Mouse (Mus musculus) liver, adult (tissue): ENCODE results near the gene Etaa1.

Source experiments
- GATA4 ChIP-seq: IDR thresholded peaks from 2 replicates; pipeline ENCODE4 v1.6.1; 2014; ENCODE audit warnings: mild to moderate bottlenecking, low read length; ENCODE audit not compliant: insufficient replicate concordance

Etaa1 gene

GRCm38 (mm10) chr11:17953231-17954134, at the start of gene Etaa1:
Etaa1 (minus strand) TSS chr11:17953875.
- no peak for TF ChIP-seq GATA4

- TF ChIP-seq GATA4: no peak
These were observed 40.5 kb upstream of the Etaa1 start for GRCm38 (mm10) chr11:17994151-17994550.

DNA sequence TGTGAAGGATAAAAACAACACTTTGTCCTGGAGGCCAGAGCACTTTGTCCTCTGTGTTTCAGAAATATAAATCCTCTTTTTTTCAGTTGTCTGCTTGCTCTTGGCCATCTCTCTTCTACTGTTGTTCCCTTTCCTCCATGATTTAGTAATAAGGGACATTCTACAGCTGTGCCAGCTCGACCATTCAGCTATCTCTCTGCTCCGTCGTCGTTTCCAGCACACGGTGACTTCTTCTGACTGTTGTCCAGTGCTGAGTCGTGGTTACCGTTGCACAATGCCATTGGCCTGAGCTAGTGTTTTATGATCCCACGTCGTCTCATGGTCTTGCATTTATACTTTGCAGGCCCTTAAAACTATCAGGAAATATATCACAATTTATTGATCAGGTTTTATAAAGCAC, 38.6 kb upstream of the Etaa1 start:
- TF ChIP-seq GATA4: no peak

- TF ChIP-seq GATA4: no peak
These were observed 29.7 kb upstream of the Etaa1 start for GRCm38 (mm10) chr11:17983331-17983730.

DNA sequence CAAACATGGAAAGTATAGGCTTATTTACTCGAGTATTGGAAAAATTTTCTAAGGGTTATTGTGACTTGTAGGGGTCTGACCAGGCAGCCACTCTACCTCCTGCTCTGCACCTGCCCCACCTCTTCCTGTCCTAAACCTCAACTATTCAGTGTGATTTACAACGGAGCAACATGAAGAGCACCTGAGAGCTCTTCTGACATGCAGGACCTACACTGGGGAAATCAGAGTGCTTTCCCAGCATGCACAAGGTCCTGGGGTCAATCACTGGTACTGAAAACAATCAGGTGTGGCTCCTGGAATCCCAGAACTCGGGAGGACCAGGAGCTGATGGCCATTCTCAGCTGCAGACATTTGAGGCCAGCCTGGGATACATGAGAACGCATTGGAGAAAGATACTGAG, 27.6 kb upstream of the Etaa1 start:
- no peak for TF ChIP-seq GATA4

- no peak for TF ChIP-seq GATA4
These were observed 21.9 kb upstream of the Etaa1 start for GRCm38 (mm10) chr11:17975581-17975980.

GRCm38 (mm10) chr11:17952791-17953190, 884 bp downstream of the Etaa1 start:
- no peak for TF ChIP-seq GATA4

GRCm38 (mm10) chr11:17951336-17951735, 2.3 kb downstream of the Etaa1 start:
- no peak for TF ChIP-seq GATA4

DNA sequence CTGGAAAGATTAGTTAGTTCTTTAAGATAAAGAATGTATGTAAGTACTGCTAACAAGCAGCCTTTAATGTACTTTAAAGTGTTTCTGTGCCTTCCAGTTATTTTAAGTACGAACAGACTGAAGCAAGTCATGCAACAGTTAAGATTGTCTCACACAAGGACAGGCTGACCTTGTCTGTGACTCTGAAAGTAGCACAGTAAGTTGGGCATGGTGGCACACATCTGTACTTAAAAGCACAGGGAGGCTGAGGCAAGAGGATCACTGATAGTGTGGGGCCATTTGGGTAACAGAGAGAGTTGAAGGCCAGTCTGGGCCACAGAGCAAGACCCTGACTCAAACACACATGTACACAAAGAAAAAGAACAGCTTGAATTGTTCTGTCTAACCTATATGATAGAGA, 14.5 kb downstream of the Etaa1 start:
- TF ChIP-seq GATA4: no peak

- no peak for TF ChIP-seq GATA4
These were observed 15.7 kb downstream of the Etaa1 start for GRCm38 (mm10) chr11:17937931-17938330.

DNA sequence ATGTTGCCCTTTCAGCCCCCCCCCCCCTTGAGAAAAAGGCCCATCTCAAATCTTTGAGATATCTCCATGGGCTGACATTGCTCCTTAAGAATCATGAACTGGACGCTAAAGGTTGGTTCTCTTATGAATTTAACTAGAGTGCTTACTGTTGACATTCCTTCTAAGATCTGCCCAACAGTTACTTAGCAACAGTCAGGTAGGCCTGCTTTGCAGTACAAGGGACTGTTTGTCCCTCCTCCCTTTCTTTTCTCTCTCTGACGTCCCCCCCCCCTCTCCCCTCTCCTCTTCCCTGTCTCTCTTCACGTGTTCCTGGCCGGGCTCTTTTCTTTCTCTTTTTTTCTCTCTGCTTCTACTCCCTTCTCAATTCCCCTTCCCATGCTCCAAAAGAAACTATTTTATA, 35.8 kb downstream of the Etaa1 start:
- TF ChIP-seq GATA4: no peak

DNA sequence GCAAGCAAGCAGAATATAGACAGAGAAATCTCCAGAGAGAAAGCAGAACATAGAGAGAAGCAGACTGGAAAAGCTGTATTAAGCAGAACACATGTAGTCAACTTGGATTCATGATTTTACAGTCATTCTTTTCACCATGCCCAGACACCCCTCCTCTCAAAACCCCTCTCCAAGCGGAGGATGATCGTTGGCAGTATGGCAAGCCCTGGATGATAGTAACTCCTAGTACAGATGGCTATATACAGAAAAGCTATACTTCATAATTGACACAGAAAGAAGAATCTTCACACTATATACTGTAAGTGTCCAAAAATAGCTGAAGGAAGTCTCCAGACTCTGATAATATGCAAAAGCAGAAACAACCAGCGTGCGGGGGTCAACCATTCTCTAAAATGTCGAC, 36.6 kb downstream of the Etaa1 start:
- TF ChIP-seq GATA4: no peak

- no peak for TF ChIP-seq GATA4
These were observed 37.2 kb downstream of the Etaa1 start for GRCm38 (mm10) chr11:17916486-17916885.
